Mouse (Mus musculus) heart, embryonic 15.5 days (tissue): ENCODE measurements around the gene Asb10. TPM values are rescaled to one million over a fixed set of nuclear protein-coding genes. Genes with fewer than 3 reads are reported as not detected.

Source experiments
- ATAC-seq: fragments of 200-750 bp; cut with Nextera tagmentation; replicated peaks from 2 replicates; pipeline ENCODE4 v1.8.0; 2017; ENCODE audit warnings: low read depth, moderate TSS enrichment; ENCODE audit not compliant: insufficient number of reproducible peaks, insufficient read depth, low FRiP score
- H3K27ac ChIP-seq: fragments of 300-500 bp; sonication (generic); 2 replicates; pipeline ENCODE4 v1.5.1; 2015; ENCODE audit warnings: mild to moderate bottlenecking, inconsistent platforms
- H3K27me3 ChIP-seq: fragments of 300-500 bp; sonication (generic); 2 replicates; pipeline ENCODE4 v1.6.1; 2015; ENCODE audit warnings: inconsistent platforms
- H3K36me3 ChIP-seq: fragments of 300-500 bp; sonication (generic); 2 replicates; pipeline ENCODE4 v1.6.1; 2015; ENCODE audit warnings: mild to moderate bottlenecking, inconsistent platforms
- H3K4me1 ChIP-seq: fragments of 300-500 bp; sonication (generic); replicated peaks from 2 replicates; pipeline ENCODE4 v1.6.1; 2015; ENCODE audit warnings: inconsistent platforms
- H3K4me2 ChIP-seq: fragments of 300-500 bp; sonication (generic); 2 replicates; pipeline ENCODE4 v1.6.1; 2015; ENCODE audit warnings: inconsistent platforms, mild to moderate bottlenecking, moderate library complexity
- H3K4me3 ChIP-seq: fragments of 300-500 bp; sonication (generic); 2 replicates; pipeline ENCODE4 v1.5.1; 2015; ENCODE audit warnings: mild to moderate bottlenecking, inconsistent platforms
- H3K9ac ChIP-seq: fragments of 300-500 bp; sonication (generic); 2 replicates; pipeline ENCODE4 v1.6.1; 2015; ENCODE audit warnings: mild to moderate bottlenecking, inconsistent platforms
- H3K9me3 ChIP-seq: fragments of 300-500 bp; sonication (generic); replicated peaks from 2 replicates; pipeline ENCODE4 v1.6.1; 2016; ENCODE audit warnings: inconsistent platforms
- WGBS: fragments of 180-500 bp; shearing (Covaris S2); methylation state at CpG from one replicate; pipeline ENCODE4 v1.1.7; 2015; ENCODE audit warnings: mixed read lengths; 5-methylcytosine and 5-hydroxymethylcytosine counted together
- polyA plus RNA-seq: library from polyadenylated mRNA; unstranded; fragments of >200 nt; fragmentation: Nextera tagmentation; extraction: Ambion mirVana; gene quantifications from 2 replicates; pipeline ENCODE4 v1.2.1, GENCODE M21; 2015

The Asb10 gene
- polyA plus RNA-seq, 1 experiment from 2014 or later, result 7.0 TPM

- no peaks in the 10 kb centered on the region for H3K9me3 ChIP-seq
- H3K4me3 ChIP-seq, result no peak overlapping the region
- 5% methylated on average over 8 of the region's 8 CpGs for WGBS
- no peak overlapping the region for H3K27ac ChIP-seq
- no peak overlapping the region for H3K9ac ChIP-seq
- H3K36me3 ChIP-seq, result peaks cover 62% of the 10 kb centered on the region
- no peak overlapping the region for H3K4me2 ChIP-seq
- no peak for ATAC-seq
- peaks cover 8% of the 10 kb centered on the region for H3K27me3 ChIP-seq
- H3K4me1 ChIP-seq, result peaks cover 19% of the 10 kb centered on the region
These were observed 54.7 kb downstream of the Asb10 start for GRCm38 (mm10) chr5:24486097-24486496.

DNA sequence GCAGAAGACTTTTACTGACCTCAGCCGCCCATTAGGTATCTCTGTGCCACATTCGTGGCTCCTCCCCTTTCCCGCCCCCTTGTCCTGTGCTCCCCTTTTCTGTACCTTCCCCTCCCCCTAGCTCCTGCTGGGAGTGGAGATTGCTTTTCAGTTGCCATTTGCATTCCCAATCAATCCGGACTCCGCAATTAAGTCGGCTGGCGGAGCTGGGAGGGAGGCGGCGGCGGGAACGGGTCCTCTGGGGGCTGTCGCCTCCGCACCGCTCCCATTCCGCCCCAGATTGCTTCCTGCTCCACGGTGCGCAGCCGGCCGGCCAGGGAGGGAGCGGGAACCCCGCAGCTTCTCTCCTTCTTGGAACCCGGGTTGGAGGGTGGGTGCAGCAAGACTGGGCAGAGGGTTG lies 55.8 kb downstream of the Asb10 start:
- no peak for ATAC-seq
- Histone ChIP-seq H3K9ac (no peak overlapping the region), H3K4me2 (peak overlapping the region; percentile 31), H3K9me3 (no peaks in the 10 kb centered on the region), H3K36me3 (peaks cover 63% of the 10 kb centered on the region), H3K4me3 (no peak overlapping the region), H3K4me1 (peaks cover 19% of the 10 kb centered on the region), H3K27ac (no peak overlapping the region), H3K27me3 (peaks cover 8% of the 10 kb centered on the region)
- 41% methylated on average over 22 of the region's 22 CpGs for WGBS

GRCm38 (mm10) chr5:24483326-24483725 lies 57.5 kb downstream of the Asb10 start:
- H3K4me2 ChIP-seq, result no peak overlapping the region
- H3K4me3 ChIP-seq, result no peak overlapping the region
- 32% methylated on average over 11 of the region's 11 CpGs for WGBS
- H3K9ac ChIP-seq, result no peak overlapping the region
- H3K27ac ChIP-seq, result no peak overlapping the region
- H3K4me1 ChIP-seq, result peaks cover 19% of the 10 kb centered on the region
- peaks cover 8% of the 10 kb centered on the region for H3K27me3 ChIP-seq
- peaks cover 62% of the 10 kb centered on the region for H3K36me3 ChIP-seq
- no peaks in the 10 kb centered on the region for H3K9me3 ChIP-seq
- no peak for ATAC-seq

Other genes with a start within 250 kb of the Asb10 start
- 21.0 and 27.2 TPM in 2 replicates for gene Kcnh2, start 189.4 kb downstream of the Asb10 start, polyA plus RNA-seq
- gene Nos3, start 176.2 kb downstream of the Asb10 start, polyA plus RNA-seq, result 27.9 and 30.6 TPM in 2 replicates
- gene Atg9b, start 148.8 kb downstream of the Asb10 start, polyA plus RNA-seq, result 0.81 and 1.6 TPM in 2 replicates
- 54.4 and 70.1 TPM in 2 replicates for gene Abcb8, start 147.3 kb downstream of the Asb10 start, polyA plus RNA-seq
- not detected in 2 replicates for gene Asic3, start 127.6 kb downstream of the Asb10 start, polyA plus RNA-seq
- gene Cdk5, start 117.4 kb downstream of the Asb10 start, polyA plus RNA-seq, result 27.5 and 32.5 TPM in 2 replicates
- 25.6 and 30.6 TPM in 2 replicates for gene Slc4a2, start 117.1 kb downstream of the Asb10 start, polyA plus RNA-seq
- 173 and 188 TPM in 2 replicates for gene Fastk, start 95.7 kb downstream of the Asb10 start, polyA plus RNA-seq
- gene Tmub1, start 93.1 kb downstream of the Asb10 start, polyA plus RNA-seq, result 17.0 and 20.0 TPM in 2 replicates
- 27.9 and 35.7 TPM in 2 replicates for gene Agap3, start 88.8 kb downstream of the Asb10 start, polyA plus RNA-seq
- gene Gbx1, start 13.8 kb downstream of the Asb10 start, polyA plus RNA-seq, result not detected in 2 replicates
- gene 4931409K22Rik, start 15.8 kb upstream of the Asb10 start, polyA plus RNA-seq, result 0.09 TPM in 1 of 2 replicates, not detected in the other
- 55.7 and 71.7 TPM in 2 replicates for gene Abcf2, start 36.5 kb upstream of the Asb10 start, polyA plus RNA-seq
- gene Chpf2, start 45.8 kb upstream of the Asb10 start, polyA plus RNA-seq, result 13.1 and 18.5 TPM in 2 replicates
- 50.9 and 57.2 TPM in 2 replicates for gene Smarcd3, start 83.4 kb upstream of the Asb10 start, polyA plus RNA-seq
- gene Nub1, start 144.6 kb upstream of the Asb10 start, polyA plus RNA-seq, result 21.6 and 28.2 TPM in 2 replicates
- gene Wdr86, start 189.7 kb upstream of the Asb10 start, polyA plus RNA-seq, result 4.6 and 8.1 TPM in 2 replicates
- 2.5 TPM in 1 of 2 replicates, not detected in the other for gene Crygn, start 217.0 kb upstream of the Asb10 start, polyA plus RNA-seq